ENCODE assay signal across 8 mouse cellular contexts in the genomic region with DNA sequence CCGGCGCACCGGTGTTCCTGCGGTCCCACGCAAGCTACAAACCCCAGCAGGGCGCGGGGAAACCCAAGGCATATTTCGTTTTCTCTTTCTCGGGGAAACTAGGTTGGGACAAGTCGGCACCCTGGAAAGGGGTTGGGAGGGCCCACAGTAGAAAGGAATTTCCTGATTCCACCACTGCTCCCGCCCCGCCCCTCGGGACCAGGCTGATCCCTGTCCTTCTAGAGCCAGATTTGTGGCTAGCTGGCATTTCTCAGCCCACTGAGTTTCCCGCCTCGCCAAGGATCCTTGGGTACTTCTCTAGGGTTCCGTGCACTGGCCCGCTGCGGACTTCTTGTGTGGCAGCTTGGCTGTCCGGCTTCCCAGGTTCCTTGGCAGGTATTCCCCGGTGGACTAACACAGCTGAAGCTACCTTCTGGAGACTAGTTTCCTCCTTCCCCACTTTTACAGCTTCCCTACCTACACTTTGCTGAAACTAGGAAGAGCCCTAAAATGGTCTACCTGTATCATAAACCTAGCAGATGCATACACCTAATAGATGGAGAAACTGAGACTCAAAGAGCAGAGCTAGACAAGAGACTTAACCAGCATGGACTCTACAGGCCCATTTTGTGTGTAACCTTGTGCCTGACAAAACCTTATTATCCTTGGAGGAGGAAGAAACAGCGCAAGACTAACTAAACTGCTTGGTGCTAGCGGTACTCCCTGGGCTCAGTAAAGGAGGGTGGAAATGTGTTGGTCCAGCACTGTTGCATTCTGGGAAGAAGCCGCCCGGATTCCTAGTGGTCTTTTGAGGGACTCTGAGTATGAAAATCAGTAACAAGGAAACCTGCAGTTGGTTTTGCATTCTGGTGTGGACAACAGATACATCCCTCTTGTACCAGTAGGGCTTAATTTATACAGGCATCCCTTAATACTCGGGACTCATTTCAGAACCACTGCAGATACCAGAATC. TPM values are rescaled to one million over a fixed set of nuclear protein-coding genes. Genes with fewer than 3 reads are reported as not detected.
DNase-seq lines count a peak whose midpoint lies in the region; ATAC-seq lines count a peak whose summit lies in the region.

No protein-coding gene starts in this region.

- H3K27ac ChIP-seq in forebrain, embryonic 15.5 days (replicated peaks) = peak overlapping the region; percentile 91
- peak overlapping the region; percentile 98 for H3K27ac ChIP-seq in limb, embryonic 10.5 days
- H3K27ac ChIP-seq in midbrain, embryonic 12.5 days (replicated peaks) = peak overlapping the region; percentile 90; the same call in 1 of the 2 replicates

- no peak for DNase-seq in cerebellum, adult 8-10 months
- DNase-seq in ES-CJ7 (ENCODE audit: low read depth, low spot score) = peak; percentile 42
- DNase-seq in limb, embryonic 10.5 days (ENCODE audit: low spot score) = peak; percentile 43
- DNase-seq in urinary bladder, postnatal 4 days (ENCODE audit: low spot score in 2 of 2) = no peak
- DNase-seq in cerebellum, adult 11-12 months = no peak

- no peaks in the 10 kb centered on the region for H3K9me3 ChIP-seq in forebrain, embryonic 15.5 days
- H3K9me3 ChIP-seq in limb, embryonic 10.5 days (replicated peaks) = no peaks in the 10 kb centered on the region
- no peaks in the 10 kb centered on the region for H3K9me3 ChIP-seq in midbrain, embryonic 12.5 days

- peaks cover 18% of the 10 kb centered on the region for H3K4me1 ChIP-seq in forebrain, embryonic 15.5 days
- H3K4me1 ChIP-seq in limb, embryonic 10.5 days = peaks cover 36% of the 10 kb centered on the region
- H3K4me1 ChIP-seq in midbrain, embryonic 12.5 days = peaks cover 13% of the 10 kb centered on the region

- 8% methylated on average over 25 of the region's 25 CpGs for WGBS in forebrain, embryonic 15.5 days
- WGBS in limb, embryonic 10.5 days = 14% methylated on average over 25 of the region's 25 CpGs
- WGBS in midbrain, embryonic 12.5 days = 11% methylated on average over 25 of the region's 25 CpGs

- ATAC-seq in cerebellum, adult (ENCODE audit: insufficient number of reproducible peaks, low FRiP score, low TSS enrichment) = peak; percentile 7; the same call in 1 of the 2 replicates
- ATAC-seq in forebrain, embryonic 15.5 days (replicated peaks) = peak; percentile 16; the same call in 1 of the 2 replicates
- ATAC-seq in midbrain, embryonic 12.5 days (ENCODE audit: low FRiP score, low read depth) = peak; percentile 21; the same call in 1 of the 2 replicates

- no peaks in the 10 kb centered on the region for H3K36me3 ChIP-seq in forebrain, embryonic 15.5 days
- peaks cover 6% of the 10 kb centered on the region; the same call in 1 of the 2 replicates for H3K36me3 ChIP-seq in limb, embryonic 10.5 days
- no peaks in the 10 kb centered on the region for H3K36me3 ChIP-seq in midbrain, embryonic 12.5 days

- H3K27me3 ChIP-seq in forebrain, embryonic 15.5 days = no peaks in the 10 kb centered on the region
- no peaks in the 10 kb centered on the region for H3K27me3 ChIP-seq in limb, embryonic 10.5 days (ENCODE audit: low read depth, poor library complexity, severe bottlenecking)
- peaks cover 4% of the 10 kb centered on the region; the same call in 1 of the 2 replicates for H3K27me3 ChIP-seq in midbrain, embryonic 12.5 days

- H3K4me3 ChIP-seq in forebrain, embryonic 15.5 days = peak overlapping the region; percentile 86
- H3K4me3 ChIP-seq in limb, embryonic 10.5 days = peak overlapping the region; percentile 94
- H3K4me3 ChIP-seq in midbrain, embryonic 12.5 days = peak overlapping the region; percentile 78

- H3K9ac ChIP-seq in forebrain, embryonic 15.5 days (replicated peaks) = peak overlapping the region; percentile 79
- peak overlapping the region; percentile 81 for H3K9ac ChIP-seq in midbrain, embryonic 12.5 days (replicated peaks)

- peak overlapping the region; percentile 83 for H3K4me2 ChIP-seq in forebrain, embryonic 15.5 days (replicated peaks)
- H3K4me2 ChIP-seq in midbrain, embryonic 12.5 days (replicated peaks) = peak overlapping the region; percentile 89

RNA-seq across cellular contexts. Expression of a gene that starts 0.8 kb away (rescaled TPM):
- polyA plus RNA-seq in forebrain, embryonic 15.5 days (2015; fragmentation: Nextera tagmentation; extraction: Ambion mirVana) = 8.8 and 8.9 TPM in 2 replicates
- polyA plus RNA-seq in limb, embryonic 10.5 days (2016; fragmentation: Nextera tagmentation; extraction: Ambion mirVana) = 48.6 and 49.5 TPM in 2 replicates
- polyA plus RNA-seq in midbrain, embryonic 12.5 days (2016; fragmentation: Nextera tagmentation; extraction: Ambion mirVana) = 18.9 and 20.6 TPM in 2 replicates

Comparison
In these comparisons a context has a peak if more than half of its experiments do, and no peak if none do; other contexts are left out.
1. DNase-seq: peak in ES-CJ7 (single experiment) and limb, embryonic 10.5 days (single experiment); none in cerebellum, adult 8-10 months (single experiment), urinary bladder, postnatal 4 days (0 of 2) and cerebellum, adult 11-12 months (single experiment).
2. Peak in every context shown above with its lines, with median percentiles within 50 percentile points of each other: ATAC-seq, H3K27ac ChIP-seq and H3K4me3 ChIP-seq.